Mouse (Mus musculus) stomach, postnatal 0 days (tissue): Measurements from ENCODE around the gene Kcnj6.

Experiments
- CTCF ChIP-seq: IDR thresholded peaks from 2 replicates; pipeline ENCODE4 v1.5.1; 2016; ENCODE audit warnings: antibody characterized with exemption, low read depth, mild to moderate bottlenecking, moderate library complexity
- EP300 ChIP-seq: optimal IDR thresholded peaks from 2 replicates; pipeline ENCODE3; 2016; ENCODE audit warnings: antibody characterized with exemption

GRCm38 (mm10) chr16:94999551-94999950 is 2.0 kb upstream of the Kcnj6 start:
- TF ChIP-seq CTCF (no peak), EP300 (no peak)
